Mouse (Mus musculus): Measurements from ENCODE around the gene Olfr684.

GRCm38 (mm10) chr7:105207385-105207784 lies 43.9 kb upstream of the Olfr684 start, which contains the start of gene Olfr686:
- TF ChIP-seq EP300 (IDR thresholded peaks at IDR 0.05; ENCODE audit: insufficient read depth, low read depth, low read length) (no peak), POLR2A (IDR thresholded peaks at IDR 0.05; ENCODE audit: insufficient read depth, low read depth, low read length) (no peak), CTCF (IDR thresholded peaks at IDR 0.05) (no peak)
